Mouse (Mus musculus) stomach, postnatal 0 days (tissue): Measurements from ENCODE around the gene Pigo.

Experiments
- CTCF ChIP-seq: IDR thresholded peaks from 2 replicates; pipeline ENCODE4 v1.5.1; 2016; ENCODE audit warnings: antibody characterized with exemption, low read depth, mild to moderate bottlenecking, moderate library complexity
- EP300 ChIP-seq: optimal IDR thresholded peaks from 2 replicates; pipeline ENCODE3; 2016; ENCODE audit warnings: antibody characterized with exemption

DNA sequence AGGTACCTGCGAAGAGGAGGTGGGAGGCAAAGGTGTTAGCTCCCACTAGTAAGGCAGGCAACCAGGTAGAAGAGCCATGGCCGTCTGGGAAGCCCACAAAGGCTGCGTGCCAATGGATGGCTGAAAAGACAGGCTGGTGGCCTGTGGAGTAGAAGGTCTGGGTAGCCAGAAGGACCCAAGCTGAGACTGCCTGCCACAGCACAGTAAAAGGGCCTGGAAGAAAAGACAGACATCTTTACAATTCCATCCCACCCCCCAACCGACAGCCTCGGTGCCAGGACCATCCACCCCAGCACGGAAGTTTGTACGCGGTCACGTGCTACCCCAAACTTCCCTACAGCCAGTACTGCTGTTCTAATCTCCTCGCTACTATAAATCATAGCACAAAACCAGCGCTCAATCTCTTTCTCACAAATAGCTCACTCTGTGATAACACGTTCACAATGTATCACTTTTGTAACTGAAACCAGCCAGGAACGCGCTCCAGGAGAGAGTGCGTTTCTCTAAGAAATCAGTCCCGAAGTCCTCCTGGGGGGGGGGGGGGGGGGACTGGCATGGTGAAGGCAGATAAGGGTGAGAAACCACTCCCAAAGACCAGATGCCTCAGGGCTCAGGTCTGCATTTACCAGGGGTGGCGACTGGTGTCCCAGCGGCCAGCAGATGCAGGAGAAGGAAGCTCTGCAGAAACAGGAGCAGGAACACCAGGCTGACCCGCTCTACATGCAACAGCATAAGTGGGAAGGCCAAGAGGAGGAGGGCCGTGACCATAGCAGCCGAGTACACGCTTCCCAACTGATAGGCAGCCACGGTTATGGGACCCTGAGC lies 5.8 kb downstream of the Pigo start:
- TF ChIP-seq CTCF (no peak), EP300 (no peak)
